Mouse (Mus musculus) liver, postnatal 0 days (tissue): ENCODE data around the gene Sdccag8.

Experiments used
- CTCF ChIP-seq: sonication (generic); IDR thresholded peaks from 2 replicates; pipeline ENCODE4 v1.5.1; 2016; ENCODE audit warnings: antibody characterized with exemption, low read depth
- EP300 ChIP-seq: IDR thresholded peaks from 2 replicates; pipeline ENCODE4 v1.6.1; 2016; ENCODE audit warnings: antibody characterized with exemption, low read depth, mild to moderate bottlenecking

DNA sequence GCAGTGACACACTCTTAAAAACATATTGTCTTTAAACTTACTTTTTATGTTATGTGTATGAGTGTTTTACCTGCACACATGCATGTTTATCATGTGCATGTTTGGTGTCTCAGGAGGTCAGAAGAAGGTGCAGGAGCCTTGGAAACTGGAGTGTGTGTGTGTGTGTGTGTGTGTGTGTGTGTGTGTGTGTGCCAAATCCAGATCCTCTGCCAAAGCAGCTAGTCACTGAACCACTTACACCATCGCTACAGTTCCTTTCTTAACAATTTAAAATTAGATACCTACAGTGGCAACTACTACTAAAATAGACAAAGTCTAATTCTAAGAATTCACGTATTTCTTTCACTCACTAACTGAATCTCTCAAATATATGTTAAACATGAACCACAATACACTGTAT is 234.3 kb downstream of the Sdccag8 start:
- no peak for TF ChIP-seq CTCF
- no peak for TF ChIP-seq EP300
